Mouse (Mus musculus) neutrophil, adult 5-6 weeks (primary cell): Measurements from ENCODE around the gene Cep104. TPM values are rescaled to one million over a fixed set of nuclear protein-coding genes. Genes with fewer than 3 reads are reported as not detected.

Experiments used
- ATAC-seq: fragments of 151-379, 151-347 bp; 2 replicates; pipeline ENCODE4 v1.8.0; 2017; ENCODE audit warnings: mild to moderate bottlenecking, moderate TSS enrichment; ENCODE audit not compliant: insufficient number of reproducible peaks, poor library complexity, low FRiP score, severe bottlenecking; ENCODE audit errors: extremely low read depth
- total RNA-seq: library from RNA; stranded (forward); fragments of 200-1000 nt; gene quantifications from 2 replicates; pipeline ENCODE4 v1.2.3, GENCODE M21; 2017

The Cep104 gene
- total RNA-seq, 1 experiment from 2014 or later = 12.2 TPM

GRCm38 (mm10) chr4:154026441-154026761 lies 51.4 kb downstream of the Cep104 start:
- ATAC-seq = no peak

DNA sequence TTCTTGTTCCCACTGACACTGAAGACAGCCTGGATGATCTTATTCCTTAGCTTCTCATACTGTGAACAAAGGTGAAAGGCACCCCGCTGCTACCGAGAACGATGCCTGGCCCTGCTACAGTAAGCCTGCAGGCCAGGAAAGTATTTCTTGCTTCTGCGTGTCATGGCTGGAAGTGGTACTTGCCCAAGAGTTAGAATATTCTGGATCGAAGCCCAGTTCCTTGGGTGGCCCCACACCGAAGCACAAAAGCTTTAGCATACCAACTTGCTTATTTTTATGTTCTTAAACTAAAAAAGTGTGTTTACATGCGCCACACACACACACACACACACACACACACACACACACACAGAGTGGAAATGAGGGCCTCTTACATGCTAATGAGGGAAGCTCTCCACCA lies 53.1 kb downstream of the Cep104 start:
- ATAC-seq = no peak

DNA sequence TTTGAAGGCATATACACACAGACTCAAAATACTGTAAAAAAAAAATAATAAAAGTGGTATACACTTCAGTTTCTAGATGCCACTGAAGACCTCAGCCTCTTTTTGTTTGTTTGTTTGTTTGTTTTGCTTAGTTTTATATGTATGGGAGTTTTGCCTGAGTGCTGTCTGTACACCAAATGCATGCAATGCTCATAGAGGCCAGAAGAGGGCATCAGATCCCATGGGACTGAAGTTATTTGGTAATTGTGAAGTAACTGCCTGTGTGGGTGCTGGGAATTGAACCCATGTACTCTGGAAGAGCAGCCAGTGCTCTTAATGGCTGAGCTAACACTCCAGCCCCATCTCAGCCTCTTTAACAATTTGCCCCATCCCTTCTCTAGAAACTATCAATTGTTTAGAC lies 53.7 kb downstream of the Cep104 start:
- no peak for ATAC-seq

DNA sequence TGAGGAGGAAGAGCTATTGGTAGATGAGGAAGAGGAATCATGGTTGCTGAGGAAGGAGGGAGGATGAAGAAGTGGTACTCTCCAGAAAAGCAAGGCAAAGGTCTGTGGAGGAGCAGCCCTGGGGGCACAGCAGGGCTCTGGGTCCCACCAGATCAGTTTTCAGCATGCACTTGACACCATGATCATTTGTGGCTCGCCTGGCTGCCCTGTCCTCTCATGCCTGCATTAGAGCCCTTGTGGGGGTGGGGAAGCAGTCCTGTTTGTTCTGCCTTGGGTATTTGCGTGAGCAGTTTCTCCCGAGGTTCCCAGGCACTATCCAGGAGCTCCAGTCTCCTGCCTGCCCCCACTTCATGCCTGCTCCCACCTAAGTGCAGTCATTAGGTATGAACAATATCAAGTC lies 62.1 kb downstream of the Cep104 start:
- ATAC-seq = no peak

DNA sequence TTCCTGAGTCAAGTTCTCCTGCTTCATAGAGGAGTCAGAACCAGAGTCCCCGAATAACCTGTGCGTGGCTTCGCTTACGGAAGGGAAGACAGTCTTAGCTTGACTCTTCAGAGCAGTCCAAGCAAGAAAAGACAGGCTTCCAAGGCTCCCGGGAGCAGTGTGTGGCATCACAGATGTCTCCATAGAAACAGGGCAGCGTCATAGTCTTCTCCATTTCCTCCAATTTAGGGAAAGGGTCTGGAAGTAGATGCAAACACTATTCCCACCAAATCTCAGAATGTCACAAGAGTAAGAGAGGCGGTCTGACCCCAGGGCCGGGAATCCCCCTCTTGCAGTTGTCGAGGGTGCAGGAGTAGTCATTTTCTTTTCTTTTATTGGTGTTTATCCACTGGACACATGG lies 67.6 kb downstream of the Cep104 start, which contains the start of gene Ccdc27:
Ccdc27 (minus strand) TSS at position 101 of the 400 bp plus-strand sequence.
- no peak for ATAC-seq

- no peak for ATAC-seq
Observed at GRCm38 (mm10) chr4:154045837-154046236, 70.8 kb downstream of the Cep104 start.

GRCm38 (mm10) chr4:154051401-154051800 lies 76.4 kb downstream of the Cep104 start:
- no peak for ATAC-seq

- ATAC-seq = no peak
Observed at GRCm38 (mm10) chr4:154053065-154053464, 78.1 kb downstream of the Cep104 start.

DNA sequence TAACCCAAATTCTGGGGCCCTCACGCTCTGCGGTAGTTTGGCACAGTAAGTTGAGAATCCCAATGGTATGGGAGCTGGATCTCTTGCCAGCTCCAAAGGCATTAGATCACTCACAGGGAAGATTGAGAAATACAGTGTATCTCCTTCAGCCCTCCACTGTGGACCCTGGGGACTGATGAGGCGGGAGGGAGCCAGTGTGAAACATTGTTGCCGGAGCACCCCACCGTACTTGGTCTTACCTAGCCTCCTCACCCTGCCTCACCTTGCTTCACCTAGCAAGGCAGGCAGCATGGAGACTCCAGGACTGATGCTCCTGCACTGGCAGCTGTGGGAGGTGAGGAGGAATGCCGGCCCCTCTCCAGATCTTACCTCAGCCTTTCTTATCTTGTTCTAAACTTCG lies 80.5 kb downstream of the Cep104 start:
- no peak for ATAC-seq

DNA sequence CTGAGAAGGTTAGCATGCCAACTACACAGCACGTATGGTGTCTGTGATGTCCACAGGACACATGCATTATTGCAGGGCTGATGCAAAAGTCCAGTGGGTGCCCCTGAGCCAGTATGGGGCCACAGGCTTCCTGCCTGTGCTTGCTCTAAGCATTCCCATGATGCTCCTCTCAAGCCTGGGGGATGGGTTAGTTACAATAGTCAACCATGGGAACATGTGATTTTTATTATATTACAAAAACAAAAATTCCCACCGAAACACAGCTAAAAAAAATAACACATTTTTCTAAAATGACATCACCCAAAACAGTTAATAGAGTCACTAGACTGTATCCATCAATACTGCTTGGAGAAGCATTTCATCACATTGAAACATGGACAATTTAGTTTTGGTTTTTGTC lies 81.1 kb downstream of the Cep104 start:
- ATAC-seq = no peak

GRCm38 (mm10) chr4:154056661-154057060 lies 81.7 kb downstream of the Cep104 start:
- no peak for ATAC-seq

DNA sequence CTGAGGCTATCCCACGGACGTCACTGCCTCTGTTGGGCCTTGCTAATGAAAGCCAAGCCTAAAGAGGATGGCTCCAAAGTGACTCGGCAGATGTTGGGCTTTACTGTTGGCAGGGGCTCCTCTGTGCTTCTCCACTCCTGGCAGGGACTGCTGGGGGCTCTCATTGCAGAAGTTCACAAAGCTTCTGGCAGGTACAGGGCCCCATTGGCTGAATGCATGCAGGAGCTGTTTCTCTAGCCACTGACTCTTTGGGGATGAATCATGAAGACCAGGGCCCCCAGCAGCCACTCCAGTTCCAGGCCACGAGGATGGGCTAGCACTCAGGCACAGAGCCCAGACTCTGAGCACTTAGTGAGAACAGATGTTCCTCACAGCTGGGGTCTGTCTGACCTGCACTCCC lies 82.7 kb downstream of the Cep104 start:
- ATAC-seq = no peak

Other genes with a start within 250 kb of the Cep104 start
- gene A430005L14Rik, start 18.0 kb upstream of the Cep104 start, total RNA-seq = 14.3 and 15.6 TPM in 2 replicates
- 11.4 and 16.8 TPM in 2 replicates for gene Dffb, start 68 bp upstream of the Cep104 start, total RNA-seq
- 42.6 and 43.4 TPM in 2 replicates for gene Lrrc47, start 36.5 kb downstream of the Cep104 start, total RNA-seq
- 0.23 and 0.37 TPM in 2 replicates for gene Smim1, start 51.0 kb downstream of the Cep104 start, total RNA-seq
- gene Ccdc27, start 67.5 kb downstream of the Cep104 start, total RNA-seq = not detected in 2 replicates
- gene Trp73, start 165.0 kb downstream of the Cep104 start, total RNA-seq = not detected in 2 replicates
- 8.8 and 27.4 TPM in 2 replicates for gene Wrap73, start 167.2 kb downstream of the Cep104 start, total RNA-seq
- 161 and 163 TPM in 2 replicates for gene Tprgl, start 185.5 kb downstream of the Cep104 start, total RNA-seq
- gene Megf6, start 195.5 kb downstream of the Cep104 start, total RNA-seq = not detected in 2 replicates